Mouse (Mus musculus) olfactory bulb, adult 2 months (tissue): ENCODE measurements around the gene Plekhg5. TPM values are rescaled to one million over a fixed set of nuclear protein-coding genes. Genes with fewer than 3 reads are reported as not detected.

Experiments used
- H3K27ac ChIP-seq: fragments of 200-500 bp; 2 replicates; pipeline ENCODE4 v1.5.1; 2012; ENCODE audit warnings: low read depth, low read length; ENCODE audit not compliant: insufficient read depth
- H3K4me1 ChIP-seq: fragments of 200-500 bp; 2 replicates; pipeline ENCODE4 v1.6.1; 2012; ENCODE audit warnings: low read length; ENCODE audit not compliant: control insufficient read depth, insufficient read depth
- H3K4me3 ChIP-seq: fragments of 200-500 bp; 2 replicates; pipeline ENCODE4 v1.5.1; 2012; ENCODE audit warnings: mild to moderate bottlenecking, low read depth, low read length, moderate library complexity; ENCODE audit not compliant: insufficient read depth
- CTCF ChIP-seq: fragments of 200-500 bp; IDR thresholded peaks from 2 replicates; pipeline ENCODE4 v1.5.1; 2012; ENCODE audit warnings: low read depth, mild to moderate bottlenecking, low read length, moderate library complexity; ENCODE audit not compliant: insufficient read depth
- POLR2A ChIP-seq: fragments of 200-500 bp; IDR thresholded peaks from 2 replicates; pipeline ENCODE4 v1.6.1; 2012; ENCODE audit warnings: mild to moderate bottlenecking, low read depth, low read length, moderate library complexity; ENCODE audit not compliant: insufficient read depth
- WGBS: fragments of 180-500 bp; shearing (Covaris S2); methylation state at CpG from one replicate; pipeline ENCODE4 v1.1.7; 2018; 5-methylcytosine and 5-hydroxymethylcytosine counted together
- polyA plus RNA-seq: library from polyadenylated mRNA; stranded (reverse); fragments of >200 nt; gene quantifications from 2 replicates; pipeline ENCODE4 v1.2.4, GENCODE M21; 2012; ENCODE audit warnings: low replicate concordance; ENCODE audit not compliant: missing spikeins, insufficient read depth, insufficient read length

Gene Plekhg5
- polyA plus RNA-seq, 1 experiment: not detected

DNA sequence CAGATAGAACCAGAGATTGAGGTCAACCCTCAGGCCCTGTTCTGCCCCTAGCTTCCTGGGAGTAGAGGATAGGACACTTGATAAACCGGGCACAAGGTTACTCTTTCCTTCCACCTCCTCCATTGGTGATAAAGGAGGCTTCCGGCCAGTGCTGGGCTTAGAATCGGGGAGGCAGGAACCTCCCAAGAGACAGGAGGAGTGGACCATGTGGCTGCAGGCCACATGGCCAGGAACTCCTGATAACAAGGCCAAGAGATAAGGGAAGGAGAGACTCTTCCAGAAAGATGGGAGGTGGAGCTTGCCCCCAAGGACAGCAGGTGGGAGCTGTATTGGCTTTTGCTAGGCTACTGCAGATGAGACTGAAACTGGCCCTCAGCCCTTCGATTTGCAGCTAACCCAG lies 78.2 kb downstream of the Plekhg5 start:
- no peak overlapping the region for H3K4me3 ChIP-seq
- WGBS: 91% methylated on average over 4 of the region's 4 CpGs
- H3K27ac ChIP-seq: no peak overlapping the region
- TF ChIP-seq POLR2A: no peak
- TF ChIP-seq CTCF: no peak
- peaks cover 6% of the 10 kb centered on the region for H3K4me1 ChIP-seq

DNA sequence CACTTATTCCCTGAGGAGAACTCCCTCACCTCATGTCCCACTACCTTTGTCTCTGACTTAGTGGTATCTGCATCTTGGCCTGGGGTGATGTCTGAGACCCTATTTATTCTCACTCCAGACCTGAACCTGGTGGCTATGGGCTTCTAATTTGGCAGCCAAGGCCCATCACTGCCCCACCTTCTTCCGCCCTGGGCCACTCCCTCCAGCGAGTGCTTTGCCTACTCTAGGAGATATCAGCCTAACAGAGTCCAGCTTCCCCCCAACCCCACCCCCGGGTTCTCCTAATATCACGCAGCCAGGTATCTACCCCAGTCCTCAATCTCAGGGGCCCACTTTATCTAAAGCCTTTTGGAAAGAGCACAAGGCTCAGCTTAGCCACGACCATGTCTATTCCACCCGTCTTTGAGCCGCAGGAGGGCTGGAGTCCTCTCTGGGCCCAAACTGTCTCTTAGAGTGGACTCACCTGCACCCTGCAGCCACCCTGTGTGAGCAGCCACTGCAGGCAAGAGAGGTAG lies 79.2 kb downstream of the Plekhg5 start:
- peaks cover 6% of the 10 kb centered on the region for H3K4me1 ChIP-seq
- H3K4me3 ChIP-seq: peak overlapping the region; percentile 4; the same call in 1 of the 2 replicates
- no peak overlapping the region for H3K27ac ChIP-seq
- TF ChIP-seq CTCF: no peak
- TF ChIP-seq POLR2A: no peak
- 53% methylated on average over 7 of the region's 7 CpGs for whole genome bisulfite sequencing

DNA sequence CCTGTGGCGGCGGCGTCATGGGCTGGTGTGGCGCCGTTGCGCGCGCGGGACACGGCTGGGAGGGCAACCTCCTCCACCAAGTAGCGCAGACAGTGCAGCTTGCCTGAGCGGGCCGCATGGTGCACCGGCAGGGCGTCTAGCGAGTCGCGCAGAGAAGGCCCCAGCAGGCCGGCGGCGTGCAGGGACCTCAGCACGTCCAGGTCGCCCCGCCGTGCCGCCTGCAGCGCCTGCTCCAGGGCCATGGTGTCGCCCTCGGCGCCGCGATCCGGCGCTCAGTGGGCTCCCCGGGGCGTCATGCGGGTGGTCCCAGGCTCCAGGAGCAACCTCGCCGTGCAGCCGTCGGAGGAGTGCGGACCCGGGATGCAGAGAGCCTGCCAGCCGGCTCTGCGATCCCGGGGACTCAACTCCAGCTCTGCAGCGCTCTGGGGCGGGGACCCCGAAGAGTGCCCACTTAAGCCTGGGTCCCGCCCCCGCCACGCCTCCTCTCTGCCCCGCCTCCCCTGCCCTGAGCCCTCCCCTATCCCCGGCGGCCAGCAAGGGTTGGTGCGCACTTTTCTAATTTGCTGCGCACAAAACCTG lies 79.8 kb downstream of the Plekhg5 start, which contains the start of gene Espn:
Gene Espn (minus strand): TSS at position 406 of the 579 bp plus-strand sequence.
- Histone ChIP-seq H3K4me3 (peak within 1 kb of the TSS; percentile 4), H3K27ac (no peak within 1 kb of the TSS), H3K4me1 (peaks cover 6% of the 10 kb centered on the region)
- no peak for TF ChIP-seq POLR2A
- no peak for TF ChIP-seq CTCF
- 6% methylated on average over 57 of the region's 57 CpGs for WGBS

DNA sequence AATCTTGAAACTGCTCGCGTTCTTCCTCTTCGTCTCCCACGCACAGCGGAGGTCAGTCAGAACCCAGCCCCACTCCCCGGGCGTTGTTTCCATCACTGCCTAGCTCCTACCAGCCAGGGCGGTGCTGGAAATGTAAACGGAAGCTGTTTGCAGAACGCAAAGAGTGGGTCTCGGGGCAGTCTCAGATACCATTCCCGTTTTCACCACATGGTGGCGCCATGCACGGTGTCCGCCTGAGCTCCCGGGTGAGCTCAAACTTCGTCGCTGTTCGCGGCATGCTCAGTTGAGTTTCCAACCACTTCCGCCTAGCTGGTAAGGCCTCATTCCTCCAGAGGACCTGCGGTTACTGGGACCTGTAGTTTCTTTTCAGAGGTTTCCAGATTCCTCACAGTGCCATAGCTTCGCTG lies 81.5 kb downstream of the Plekhg5 start:
- H3K27ac ChIP-seq: no peak overlapping the region
- peak overlapping the region; percentile 23 for H3K4me3 ChIP-seq
- TF ChIP-seq CTCF: peak; percentile 80
- no peak for TF ChIP-seq POLR2A
- WGBS: 2% methylated on average over 23 of the region's 23 CpGs
- peaks cover 12% of the 10 kb centered on the region for H3K4me1 ChIP-seq

DNA sequence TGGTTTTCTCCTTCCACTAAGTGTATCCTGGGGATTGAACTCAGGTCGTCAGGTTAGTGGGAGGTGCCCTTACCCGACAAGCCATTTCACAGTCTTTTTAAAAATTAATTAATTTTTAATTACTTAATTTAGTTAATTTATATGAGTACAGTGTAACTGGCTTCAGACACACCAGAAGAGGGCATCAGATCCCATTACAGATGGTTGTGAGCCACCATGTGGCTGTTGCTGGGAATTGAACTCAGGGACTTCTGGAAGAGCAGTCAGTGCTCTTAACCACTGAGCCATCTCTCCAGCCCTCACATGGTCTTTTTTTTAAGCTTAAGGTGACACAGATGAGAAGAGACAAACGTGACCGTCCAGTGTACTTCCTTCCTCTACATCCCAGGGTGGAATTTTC lies 82.7 kb downstream of the Plekhg5 start:
- Histone ChIP-seq H3K4me3 (no peak overlapping the region), H3K27ac (no peak overlapping the region), H3K4me1 (peaks cover 20% of the 10 kb centered on the region)
- no peak for TF ChIP-seq POLR2A
- TF ChIP-seq CTCF: no peak
- WGBS: 74% methylated on average over 4 of the region's 4 CpGs

DNA sequence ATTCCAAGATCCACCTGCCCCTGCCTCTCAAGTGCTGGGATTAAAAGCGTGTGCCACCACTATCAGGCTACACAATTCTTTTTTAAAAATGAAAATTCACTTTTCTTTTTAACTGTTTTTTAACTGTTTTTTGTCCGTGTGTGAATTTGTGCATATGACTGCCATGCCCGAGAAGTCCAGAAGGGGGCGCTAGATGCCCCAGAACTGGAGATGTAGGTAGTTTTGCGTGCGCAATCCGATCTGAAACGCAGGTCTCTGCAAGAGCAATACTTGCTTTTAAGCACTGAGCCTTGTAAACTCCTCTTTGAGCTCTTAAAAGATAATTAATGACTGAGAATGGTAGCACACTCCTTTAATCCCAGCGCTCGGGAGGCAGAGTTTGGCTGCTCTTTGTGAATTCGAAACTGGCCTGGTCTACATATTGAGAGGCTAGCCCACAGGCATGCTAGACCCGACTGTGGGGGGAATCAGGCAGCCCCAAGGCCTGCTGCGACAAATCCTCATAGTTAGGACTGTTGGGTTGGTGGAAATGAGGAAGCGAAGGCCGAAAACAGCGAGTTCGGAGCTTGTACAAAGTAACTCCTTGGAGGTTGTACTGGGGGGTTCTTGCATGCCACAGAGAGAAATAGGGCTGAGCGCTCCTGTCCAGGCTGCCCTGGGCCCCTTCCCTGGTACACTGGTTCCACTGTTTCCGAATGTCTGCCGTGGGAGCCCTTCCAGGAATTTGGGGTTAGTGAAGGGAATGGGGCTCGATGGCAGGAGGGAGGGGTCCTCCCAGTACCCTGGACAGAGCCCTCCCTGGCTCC lies 85.7 kb downstream of the Plekhg5 start:
- whole genome bisulfite sequencing: 21% methylated on average over 21 of the region's 21 CpGs
- Histone ChIP-seq H3K4me1 (peaks cover 20% of the 10 kb centered on the region), H3K27ac (no peak overlapping the region), H3K4me3 (no peak overlapping the region)
- no peak for TF ChIP-seq POLR2A
- peak; percentile 61 for TF ChIP-seq CTCF

DNA sequence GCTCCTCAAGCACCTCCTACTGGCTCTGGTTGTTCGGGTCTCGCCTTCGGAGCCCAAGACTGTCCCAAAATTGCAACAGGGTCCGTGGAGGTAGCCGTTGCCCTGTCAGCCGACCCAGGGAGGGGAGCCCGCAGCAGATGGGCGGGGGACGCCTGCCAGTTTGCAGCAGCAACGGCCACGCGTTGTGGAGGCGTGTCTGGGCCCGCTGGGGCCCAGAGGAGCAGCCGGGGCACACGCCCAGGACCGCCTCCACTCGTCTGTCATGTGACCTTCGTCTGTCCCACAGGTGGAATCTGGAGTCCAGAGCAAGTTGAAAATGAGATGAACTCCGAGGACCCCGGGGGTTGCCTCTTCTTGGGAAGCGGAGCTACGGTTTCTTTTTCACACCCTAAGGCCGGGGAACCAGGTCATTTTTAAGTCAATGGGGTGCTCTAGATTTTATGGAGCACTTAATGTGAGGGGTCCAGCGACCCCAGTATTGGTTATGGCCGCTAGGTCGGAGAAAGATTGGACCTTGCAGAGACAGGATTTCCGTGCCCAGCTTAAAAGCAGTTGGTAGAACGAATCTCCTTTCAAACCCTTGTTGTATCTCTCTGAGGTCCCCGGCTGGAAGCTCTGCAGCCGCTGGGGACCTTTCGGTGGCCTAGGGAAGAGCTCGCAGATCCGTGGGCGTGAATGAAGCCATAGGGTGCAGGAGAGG lies 86.4 kb downstream of the Plekhg5 start, which contains the start of gene Hes2:
Gene Hes2 (plus strand): TSS at position 283 of the 700 bp plus-strand sequence.
- no peak within 1 kb of the TSS for H3K4me3 ChIP-seq
- TF ChIP-seq CTCF (no peak), POLR2A (no peak)
- H3K4me1 ChIP-seq: peaks cover 16% of the 10 kb centered on the region
- no peak within 1 kb of the TSS for H3K27ac ChIP-seq
- WGBS: 7% methylated on average over 35 of the region's 35 CpGs

DNA sequence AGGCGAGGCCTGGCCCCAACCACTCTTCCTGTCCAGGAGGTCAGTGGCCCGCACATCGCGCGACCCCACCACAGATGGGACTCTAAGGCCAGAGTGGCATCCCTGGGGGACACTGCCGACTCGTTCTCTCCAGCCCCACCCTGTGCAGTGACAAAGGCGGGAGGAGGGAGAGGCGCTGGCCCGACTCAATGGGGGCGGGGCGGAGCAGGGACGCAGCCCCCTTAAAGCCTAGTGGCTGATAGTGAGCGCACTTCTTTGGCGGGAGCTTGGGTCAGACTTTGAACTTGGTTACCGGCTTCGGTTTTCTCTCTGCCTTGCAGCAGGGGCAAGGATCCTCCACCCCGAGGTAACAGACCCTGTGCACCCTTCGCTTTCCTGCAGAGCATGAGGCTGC lies 87.0 kb downstream of the Plekhg5 start:
- TF ChIP-seq CTCF: no peak
- no peak for TF ChIP-seq POLR2A
- WGBS: 4% methylated on average over 19 of the region's 19 CpGs
- no peak overlapping the region for H3K27ac ChIP-seq
- peaks cover 14% of the 10 kb centered on the region for H3K4me1 ChIP-seq
- H3K4me3 ChIP-seq: no peak overlapping the region
